Mouse (Mus musculus) brain, adult 10 weeks (tissue): Measurements from ENCODE around the gene Olfr453. TPM values are rescaled to one million over a fixed set of nuclear protein-coding genes. Genes with fewer than 3 reads are reported as not detected.

ENCODE experiments used
- polyA plus RNA-seq: library from polyadenylated mRNA; stranded (reverse); fragments of 350-450 nt; fragmentation: Illumina TruSeq; extraction: RNeasy Lipid Tissue Mini Kit (QIAGEN cat#74804); gene quantifications from one replicate; pipeline ENCODE4 v1.2.3, GENCODE M21; 2015; ENCODE audit warnings: low read depth, low replicate concordance

Olfr453 gene
- polyA plus RNA-seq, result not detected

GRCm38 (mm10) chr6:42739071-42739470, at the start of gene Olfr453:
Gene Olfr453, plus strand, starts transcription at chr6:42739371.

GRCm38 (mm10) chr6:42709291-42710211, 29.6 kb upstream of the Olfr453 start, which contains the start of gene Tcaf1:
Gene Tcaf1, minus strand, starts transcription at chr6:42710088.

DNA sequence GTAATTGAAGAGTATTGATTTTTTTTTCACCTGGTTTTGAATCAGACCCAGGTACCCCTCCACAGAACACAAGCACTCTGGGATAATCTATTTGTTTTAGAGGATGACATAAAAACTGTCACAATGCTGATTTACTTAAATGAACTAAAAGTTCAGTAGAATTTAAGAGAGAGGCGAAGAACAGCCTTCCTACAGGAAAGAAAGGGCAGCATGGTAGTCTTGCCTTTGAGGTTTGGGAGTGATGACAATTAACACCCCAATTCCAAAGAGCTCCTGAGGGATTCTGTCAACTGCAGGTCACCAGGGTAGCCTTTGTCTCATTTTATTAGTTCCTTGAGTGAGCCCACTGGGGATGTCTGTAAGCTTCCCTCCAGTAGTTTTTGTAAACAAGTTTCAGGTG, 16.9 kb downstream of the Olfr453 start, which contains the start of gene Olfr38:
TSS of gene Olfr38 (plus strand) at position 301 of the 400 bp plus-strand sequence.

GRCm38 (mm10) chr6:42784793-42785192, 45.6 kb downstream of the Olfr453 start, which contains the start of gene Olfr452:
Gene Olfr452, plus strand, starts transcription at chr6:42785093.

Other genes starting within 250 kb of the Olfr453 start
- gene Olfr455, start 191.8 kb upstream of the Olfr453 start, polyA plus RNA-seq, result not detected
- not detected for gene Tcaf3, start 141.7 kb upstream of the Olfr453 start, polyA plus RNA-seq
- gene Tcaf2, start 94.1 kb upstream of the Olfr453 start, polyA plus RNA-seq, result 0.55 TPM
- gene Tcaf1, start 29.3 kb upstream of the Olfr453 start, polyA plus RNA-seq, result 151 TPM
- not detected for gene Olfr38, start 17.0 kb downstream of the Olfr453 start, polyA plus RNA-seq
- gene Olfr452, start 45.7 kb downstream of the Olfr453 start, polyA plus RNA-seq, result not detected
- gene Olfr450, start 72.6 kb downstream of the Olfr453 start, polyA plus RNA-seq, result not detected
- gene Olfr449, start 95.0 kb downstream of the Olfr453 start, polyA plus RNA-seq, result not detected
- not detected for gene Olfr448, start 151.1 kb downstream of the Olfr453 start, polyA plus RNA-seq
- not detected for gene Olfr447, start 169.5 kb downstream of the Olfr453 start, polyA plus RNA-seq
- gene Olfr446, start 182.0 kb downstream of the Olfr453 start, polyA plus RNA-seq, result not detected
- not detected for gene Olfr444, start 209.7 kb downstream of the Olfr453 start, polyA plus RNA-seq